Comparison of ENCODE assay signal across 11 mouse cellular contexts in the genomic region with DNA sequence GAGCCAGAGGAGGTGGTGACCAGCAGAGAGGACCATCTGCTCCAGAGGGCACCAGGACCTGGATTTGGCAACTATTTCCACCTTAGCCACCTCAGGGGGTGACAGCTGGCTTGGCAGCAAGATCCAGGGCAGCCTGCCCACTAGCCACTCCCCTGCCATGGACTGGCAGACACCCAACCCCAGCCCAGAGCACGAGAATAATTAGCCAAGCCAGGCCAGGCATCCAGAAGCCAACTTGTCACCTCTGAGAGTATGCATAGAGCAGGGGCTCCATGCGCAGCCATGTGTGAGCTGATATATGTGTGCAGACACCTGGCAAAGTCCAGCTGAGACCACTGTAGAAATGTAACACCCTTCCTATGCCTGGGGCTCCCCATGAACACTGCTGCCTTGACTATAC. TPM values are rescaled to one million over a fixed set of nuclear protein-coding genes. Genes with fewer than 3 reads are reported as not detected.
DNase-seq lines count a peak whose midpoint lies in the region; ATAC-seq and TF ChIP-seq lines count a peak whose summit lies in the region.
"Had no signal": no experiment of that assay in that cellular context is flagged by ENCODE, and none has a peak within 500 bp of the region (broad histone marks: within the 10 kb centered on the region; RNA-seq: fewer than 3 reads in every experiment).

No protein-coding gene starts in this region.

- H3K4me3 ChIP-seq in hindbrain, postnatal 0 days (ENCODE audit: low read length): no peak overlapping the region
- no peak overlapping the region for H3K4me3 ChIP-seq in stomach, postnatal 0 days (ENCODE audit: low read depth, low read length)
- H3K4me3 ChIP-seq: embryonic facial prominence, embryonic 13.5 days; liver, embryonic 13.5 days had no signal

- H3K27me3 ChIP-seq in hindbrain, postnatal 0 days (ENCODE audit: insufficient read depth, low read length): no peaks in the 10 kb centered on the region
- no peaks in the 10 kb centered on the region for H3K27me3 ChIP-seq in stomach, postnatal 0 days (ENCODE audit: control insufficient read depth, insufficient read depth, low read length)
- H3K27me3 ChIP-seq: embryonic facial prominence, embryonic 13.5 days had no signal

- ATAC-seq in hindbrain, postnatal 0 days: peak; percentile 81
- ATAC-seq in stomach, postnatal 0 days (ENCODE audit: low FRiP score, low TSS enrichment): no peak
- ATAC-seq: inflammation-experienced regulatory T-cells, adult 6 months had no signal

- H3K4me2 ChIP-seq in hindbrain, postnatal 0 days (ENCODE audit: low read depth, low read length): no peak overlapping the region
- no peak overlapping the region for H3K4me2 ChIP-seq in stomach, postnatal 0 days (replicated peaks; ENCODE audit: low read depth)
- H3K4me2 ChIP-seq: embryonic facial prominence, embryonic 13.5 days; liver, embryonic 13.5 days had no signal

- TF ChIP-seq CTCF in hindbrain, postnatal 0 days (IDR thresholded peaks at IDR 0.05; ENCODE audit: low read depth): no peak
- TF ChIP-seq CTCF in stomach, postnatal 0 days (IDR thresholded peaks at IDR 0.05; ENCODE audit: low read depth): no peak

- no peak for TF ChIP-seq EP300 in stomach, postnatal 0 days (optimal IDR thresholded peaks at IDR 0.05)

- H3K27ac ChIP-seq in hindbrain, postnatal 0 days: peak overlapping the region; percentile 56
- H3K27ac ChIP-seq in stomach, postnatal 0 days (replicated peaks): no peak overlapping the region
- H3K27ac ChIP-seq: embryonic facial prominence, embryonic 13.5 days; liver, embryonic 13.5 days had no signal

- WGBS in hindbrain, postnatal 0 days: 42% methylated on average over 2 of the region's 2 CpGs
- 53% methylated on average over 2 of the region's 2 CpGs for WGBS in stomach, postnatal 0 days

- 0 out of 2 replicates have a peak, but pooled peaks cover 13% of the 10 kb centered on the region for H3K4me1 ChIP-seq in hindbrain, postnatal 0 days (ENCODE audit: insufficient read depth, low read length)
- H3K4me1 ChIP-seq in stomach, postnatal 0 days (replicated peaks; ENCODE audit: control insufficient read depth, insufficient read depth): no peaks in the 10 kb centered on the region
- H3K4me1 ChIP-seq: liver, embryonic 13.5 days had no signal

- no peaks in the 10 kb centered on the region for H3K36me3 ChIP-seq in hindbrain, postnatal 0 days (ENCODE audit: insufficient read depth, low read length)
- no peaks in the 10 kb centered on the region for H3K36me3 ChIP-seq in stomach, postnatal 0 days (ENCODE audit: control insufficient read depth, insufficient read depth, low read length)
- H3K36me3 ChIP-seq: embryonic facial prominence, embryonic 13.5 days; liver, embryonic 13.5 days had no signal

- no peak overlapping the region for H3K9ac ChIP-seq in hindbrain, postnatal 0 days (replicated peaks; ENCODE audit: low read length)
- no peak overlapping the region for H3K9ac ChIP-seq in stomach, postnatal 0 days (ENCODE audit: low read length)
- H3K9ac ChIP-seq: embryonic facial prominence, embryonic 13.5 days; liver, embryonic 13.5 days had no signal

- DNase-seq in adrenal gland, postnatal 25 days: peak; percentile 30
- no peak for DNase-seq in adrenal gland, adult 8-10 months
- peak; percentile 65 for DNase-seq in retina, postnatal 1 day
- DNase-seq in retina, embryonic 14.5 days (ENCODE audit: low spot score): no peak
- DNase-seq in hindbrain, postnatal 0 days (ENCODE audit: low spot score): peak; percentile 78
- peak; percentile 20 for DNase-seq in stomach, postnatal 0 days (ENCODE audit: low spot score)
- DNase-seq in embryo, embryonic 10.5 days (ENCODE audit: low spot score): no peak
- DNase-seq in left cerebral cortex, adult 11 months (ENCODE audit: low spot score): no peak
- DNase-seq: liver, embryonic 13.5 days had no signal

- no peaks in the 10 kb centered on the region for H3K9me3 ChIP-seq in hindbrain, postnatal 0 days (ENCODE audit: low read length)
- H3K9me3 ChIP-seq in stomach, postnatal 0 days (ENCODE audit: control insufficient read depth, low read length): no peaks in the 10 kb centered on the region
- H3K9me3 ChIP-seq: embryonic facial prominence, embryonic 13.5 days; liver, embryonic 13.5 days had no signal

RNA-seq across cellular contexts. Expression of a gene that starts 7.9 kb away (rescaled TPM):
- total RNA-seq in adrenal gland, postnatal 25 days (2021): not detected in 2 replicates
- total RNA-seq in adrenal gland, adult 8-10 months (2022): not detected
- total RNA-seq in hindbrain, postnatal 0 days (2014; rRNA removed): not detected in 2 replicates
- not detected in 2 replicates for polyA plus RNA-seq in hindbrain, postnatal 0 days (2015; fragmentation: Nextera tagmentation; extraction: Ambion mirVana)
- not detected in 2 replicates for polyA plus RNA-seq in stomach, postnatal 0 days (2015; fragmentation: Nextera tagmentation; extraction: Ambion mirVana)
- polyA plus RNA-seq: inflammation-experienced regulatory T-cells, adult 6 months; liver, embryonic 13.5 days had no signal

RNA-seq across cellular contexts. Expression of a gene that starts 29.1 kb away (rescaled TPM):
- 2.1 and 2.7 TPM in 2 replicates for total RNA-seq in adrenal gland, postnatal 25 days (2021)
- 10 to 100 TPM in 2 of 4 experiments, 1 to 10 TPM in 2; 8.9 to 20.2 (median 13.4) TPM for total RNA-seq in adrenal gland, adult 8-10 months (2022)
- total RNA-seq in hindbrain, postnatal 0 days (2014; rRNA removed): 66.3 and 71.8 TPM in 2 replicates
- polyA plus RNA-seq in hindbrain, postnatal 0 days (2015; fragmentation: Nextera tagmentation; extraction: Ambion mirVana): 18.9 and 20.6 TPM in 2 replicates
- 1.7 and 2.1 TPM in 2 replicates for polyA plus RNA-seq in stomach, postnatal 0 days (2015; fragmentation: Nextera tagmentation; extraction: Ambion mirVana)
- polyA plus RNA-seq: inflammation-experienced regulatory T-cells, adult 6 months had no signal

RNA-seq across cellular contexts. Expression of a gene that starts 47.9 kb away (rescaled TPM):
- not detected in 2 replicates for total RNA-seq in adrenal gland, postnatal 25 days (2021)
- not detected for total RNA-seq in adrenal gland, adult 8-10 months (2022)
- total RNA-seq in hindbrain, postnatal 0 days (2014; rRNA removed): 0.16 TPM in 1 of 2 replicates, not detected in the other
- 0.45 TPM in 2 replicates for polyA plus RNA-seq in hindbrain, postnatal 0 days (2015; fragmentation: Nextera tagmentation; extraction: Ambion mirVana)
- not detected in 2 replicates for polyA plus RNA-seq in stomach, postnatal 0 days (2015; fragmentation: Nextera tagmentation; extraction: Ambion mirVana)
- polyA plus RNA-seq: inflammation-experienced regulatory T-cells, adult 6 months had no signal

Comparison
In these comparisons a context has a peak if more than half of its experiments do, and no peak if none do; other contexts are left out.
1. DNase-seq: peak in adrenal gland, postnatal 25 days (single experiment), retina, postnatal 1 day (single experiment), hindbrain, postnatal 0 days (single experiment) and stomach, postnatal 0 days (single experiment); none in adrenal gland, adult 8-10 months (single experiment), retina, embryonic 14.5 days (single experiment), embryo, embryonic 10.5 days (single experiment) and left cerebral cortex, adult 11 months (single experiment).